Mouse (Mus musculus): ENCODE measurements around the gene Efhc1. TPM values are rescaled to one million over a fixed set of nuclear protein-coding genes. Genes with fewer than 3 reads are reported as not detected.

The Efhc1 gene
- polyA plus RNA-seq, 1 experiment, result 0.09 TPM

- H3K36me3 ChIP-seq (ENCODE audit: control insufficient read depth, insufficient read depth), result no peaks in the 10 kb centered on the region
- H3K4me3 ChIP-seq (ENCODE audit: insufficient read depth, poor library complexity, severe bottlenecking), result no peak overlapping the region
- H3ac ChIP-seq (ENCODE audit: control insufficient read depth, insufficient read length, low read depth), result no peak overlapping the region
- TF ChIP-seq MYOD1 (IDR thresholded peaks at IDR 0.05; ENCODE audit: control insufficient read depth, insufficient read length, low read depth), result no peak
- no peak for TF ChIP-seq CTCF (IDR thresholded peaks at IDR 0.05; ENCODE audit: control insufficient read depth, insufficient read depth, insufficient read length)
- TF ChIP-seq FOSL1 (IDR thresholded peaks at IDR 0.05; ENCODE audit: insufficient read depth, low read length, poor library complexity, severe bottlenecking), result no peak
- TF ChIP-seq MAX (IDR thresholded peaks at IDR 0.05), result no peak
- TF ChIP-seq USF1 (IDR thresholded peaks at IDR 0.05; ENCODE audit: low read depth), result no peak
- no peak for TF ChIP-seq CEBPB (IDR thresholded peaks at IDR 0.05; ENCODE audit: low read depth)
- no peak for TF ChIP-seq MYOG (IDR thresholded peaks at IDR 0.05; ENCODE audit: control insufficient read depth, extremely low read depth, insufficient read length)
- H3K79me3 ChIP-seq (ENCODE audit: low read depth), result no peaks in the 10 kb centered on the region
- no peaks in the 10 kb centered on the region for H3K27me3 ChIP-seq (ENCODE audit: control insufficient read depth, insufficient read depth, insufficient read length)
- no peaks in the 10 kb centered on the region for H3K79me2 ChIP-seq (ENCODE audit: control insufficient read depth, insufficient read depth)
These were observed 42.3 kb downstream of the Efhc1 start for GRCm38 (mm10) chr1:20993690-20994089.

DNA sequence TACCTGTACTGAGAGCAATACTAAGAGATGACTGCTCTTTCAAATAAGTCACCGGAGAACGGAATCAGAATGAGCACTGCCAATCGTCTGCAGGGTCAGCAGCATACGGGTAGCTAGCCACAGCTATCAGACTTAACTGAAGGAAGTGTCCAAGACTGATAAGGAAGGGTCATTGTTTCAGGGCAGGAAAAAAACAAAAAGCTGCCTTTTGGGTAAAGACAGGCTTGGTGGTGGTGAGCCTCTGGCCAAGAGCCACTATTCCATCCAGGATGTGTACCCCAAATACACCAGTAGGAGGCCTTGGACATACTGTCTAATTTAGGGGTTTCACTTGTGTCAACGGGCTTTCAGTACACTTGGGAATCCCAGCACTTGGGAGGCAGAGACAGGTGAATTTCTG, 42.9 kb downstream of the Efhc1 start:
- Histone ChIP-seq H3ac (ENCODE audit: control insufficient read depth, insufficient read length, low read depth) (no peak overlapping the region), H3K27me3 (ENCODE audit: control insufficient read depth, insufficient read depth, insufficient read length) (no peaks in the 10 kb centered on the region), H3K36me3 (ENCODE audit: control insufficient read depth, insufficient read depth) (no peaks in the 10 kb centered on the region), H3K79me3 (ENCODE audit: low read depth) (no peaks in the 10 kb centered on the region), H3K79me2 (ENCODE audit: control insufficient read depth, insufficient read depth) (no peaks in the 10 kb centered on the region), H3K4me3 (ENCODE audit: insufficient read depth, poor library complexity, severe bottlenecking) (no peak overlapping the region)
- TF ChIP-seq USF1 (IDR thresholded peaks at IDR 0.05; ENCODE audit: low read depth) (no peak), FOSL1 (IDR thresholded peaks at IDR 0.05; ENCODE audit: insufficient read depth, low read length, poor library complexity, severe bottlenecking) (no peak), CEBPB (IDR thresholded peaks at IDR 0.05; ENCODE audit: low read depth) (no peak), CTCF (IDR thresholded peaks at IDR 0.05; ENCODE audit: control insufficient read depth, insufficient read depth, insufficient read length) (no peak)

DNA sequence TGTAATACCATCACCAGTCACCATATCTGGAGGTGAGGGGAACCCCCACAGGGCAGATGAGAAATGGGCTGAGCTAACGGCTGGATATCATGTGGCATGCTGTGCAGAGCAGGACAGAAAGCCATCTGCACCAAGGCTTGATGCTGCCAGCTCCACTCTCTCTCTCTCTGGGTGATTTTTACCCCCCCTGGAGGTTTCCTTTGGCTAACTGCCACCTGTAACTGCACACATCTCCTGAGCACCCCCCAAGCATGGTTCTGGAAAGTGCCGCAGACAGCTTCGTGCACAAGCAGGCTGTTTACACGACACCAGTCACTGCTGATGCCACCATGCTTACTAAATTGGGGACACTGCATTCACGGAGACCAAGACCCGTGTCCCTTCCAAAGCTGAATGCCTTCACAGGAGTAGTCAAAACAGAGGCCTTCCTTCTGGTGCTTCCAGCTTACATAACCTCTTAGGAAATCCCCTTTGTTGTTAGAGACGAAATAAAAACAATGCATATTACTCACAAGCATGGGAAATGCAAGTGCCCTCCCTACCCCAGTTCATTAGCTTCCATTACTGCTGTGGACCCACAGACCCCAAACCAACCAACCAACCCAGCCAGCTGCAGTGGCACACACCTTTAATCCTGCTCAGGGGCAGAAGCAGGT, 44.0 kb downstream of the Efhc1 start:
- Histone ChIP-seq H3K27me3 (ENCODE audit: control insufficient read depth, insufficient read depth, insufficient read length) (no peaks in the 10 kb centered on the region), H3K36me3 (ENCODE audit: control insufficient read depth, insufficient read depth) (no peaks in the 10 kb centered on the region), H3K79me2 (ENCODE audit: control insufficient read depth, insufficient read depth) (no peaks in the 10 kb centered on the region), H3ac (ENCODE audit: control insufficient read depth, insufficient read length, low read depth) (no peak overlapping the region), H3K79me3 (ENCODE audit: low read depth) (no peaks in the 10 kb centered on the region), H3K4me3 (ENCODE audit: insufficient read depth, poor library complexity, severe bottlenecking) (no peak overlapping the region)
- TF ChIP-seq MYOG (IDR thresholded peaks at IDR 0.05; ENCODE audit: control insufficient read depth, extremely low read depth, insufficient read length), result no peak
- no peak for TF ChIP-seq MYOD1 (IDR thresholded peaks at IDR 0.05; ENCODE audit: control insufficient read depth, insufficient read length, low read depth)
- TF ChIP-seq MAX (IDR thresholded peaks at IDR 0.05), result no peak
- TF ChIP-seq CEBPB (IDR thresholded peaks at IDR 0.05; ENCODE audit: low read depth), result no peak
- TF ChIP-seq CTCF (IDR thresholded peaks at IDR 0.05; ENCODE audit: control insufficient read depth, insufficient read depth, insufficient read length), result no peak
- TF ChIP-seq FOSL1 (IDR thresholded peaks at IDR 0.05; ENCODE audit: insufficient read depth, low read length, poor library complexity, severe bottlenecking), result no peak
- no peak for TF ChIP-seq USF1 (IDR thresholded peaks at IDR 0.05; ENCODE audit: low read depth)

DNA sequence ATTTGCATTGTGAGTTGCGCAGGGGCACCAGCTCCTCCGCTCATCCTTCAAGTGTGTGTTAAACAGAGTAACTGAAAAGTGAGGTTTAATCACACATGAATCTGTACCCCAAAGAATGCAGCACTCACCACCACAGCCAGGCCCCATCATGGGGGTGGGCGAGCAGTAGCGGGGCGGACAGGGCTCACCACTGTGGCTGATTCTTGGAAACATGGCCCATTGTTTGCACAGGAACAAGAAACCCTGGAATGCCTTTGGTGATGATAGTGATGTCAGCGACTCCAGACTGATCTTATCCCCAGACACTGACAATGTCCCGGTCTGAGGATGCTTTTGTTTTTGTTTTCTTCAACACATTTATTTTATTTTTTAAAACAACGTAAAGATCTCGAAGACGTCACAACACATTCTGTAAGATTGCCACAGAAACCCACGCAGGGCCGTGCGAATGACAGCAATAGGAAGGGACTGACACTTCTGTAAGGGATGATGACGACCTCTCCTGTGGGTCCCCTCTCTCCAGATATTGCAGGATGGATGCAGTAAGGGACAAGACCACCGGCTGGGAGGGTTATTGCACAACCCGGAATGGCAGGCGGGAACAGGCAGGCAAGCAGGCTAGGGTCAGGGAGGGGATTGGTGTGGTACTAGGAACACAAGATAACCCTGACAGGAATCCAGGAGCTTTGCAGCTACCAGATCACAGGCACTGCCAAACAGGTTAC, 45.3 kb downstream of the Efhc1 start:
- H3K79me2 ChIP-seq (ENCODE audit: control insufficient read depth, insufficient read depth), result no peaks in the 10 kb centered on the region
- H3ac ChIP-seq (ENCODE audit: control insufficient read depth, insufficient read length, low read depth), result no peak overlapping the region
- TF ChIP-seq MYOG (IDR thresholded peaks at IDR 0.05; ENCODE audit: control insufficient read depth, extremely low read depth, insufficient read length), result no peak
- TF ChIP-seq CEBPB (IDR thresholded peaks at IDR 0.05; ENCODE audit: low read depth), result peak; percentile 17
- TF ChIP-seq CTCF (IDR thresholded peaks at IDR 0.05; ENCODE audit: control insufficient read depth, insufficient read depth, insufficient read length), result no peak
- no peak for TF ChIP-seq USF1 (IDR thresholded peaks at IDR 0.05; ENCODE audit: low read depth)
- H3K4me3 ChIP-seq (ENCODE audit: insufficient read depth, poor library complexity, severe bottlenecking), result no peak overlapping the region
- H3K27me3 ChIP-seq (ENCODE audit: control insufficient read depth, insufficient read depth, insufficient read length), result no peaks in the 10 kb centered on the region
- no peaks in the 10 kb centered on the region for H3K79me3 ChIP-seq (ENCODE audit: low read depth)
- H3K36me3 ChIP-seq (ENCODE audit: control insufficient read depth, insufficient read depth), result no peaks in the 10 kb centered on the region

DNA sequence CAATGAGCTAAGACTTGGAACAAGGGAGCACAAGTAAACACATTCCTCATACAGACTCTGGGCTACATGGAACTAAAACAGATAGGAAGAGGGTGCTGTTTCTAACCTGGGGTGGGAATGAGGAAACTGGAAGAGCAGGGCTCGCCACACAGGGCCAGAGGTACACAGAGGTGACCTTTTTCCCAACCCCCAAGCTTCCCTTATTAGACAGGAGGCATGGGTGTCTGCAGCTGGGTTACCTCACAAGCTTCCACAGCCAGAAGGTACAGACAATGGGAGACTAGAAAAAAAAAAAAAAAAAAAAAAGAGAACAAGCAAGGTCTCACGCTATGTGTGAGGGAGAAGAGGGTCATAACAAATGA, 45.9 kb downstream of the Efhc1 start:
- TF ChIP-seq CTCF (IDR thresholded peaks at IDR 0.05; ENCODE audit: control insufficient read depth, insufficient read depth, insufficient read length), result no peak
- no peak for TF ChIP-seq MYOG (IDR thresholded peaks at IDR 0.05; ENCODE audit: control insufficient read depth, extremely low read depth, insufficient read length)
- TF ChIP-seq MAX (IDR thresholded peaks at IDR 0.05), result no peak
- Histone ChIP-seq H3K4me3 (ENCODE audit: insufficient read depth, poor library complexity, severe bottlenecking) (no peak overlapping the region), H3ac (ENCODE audit: control insufficient read depth, insufficient read length, low read depth) (no peak overlapping the region), H3K79me2 (ENCODE audit: control insufficient read depth, insufficient read depth) (no peaks in the 10 kb centered on the region), H3K36me3 (ENCODE audit: control insufficient read depth, insufficient read depth) (no peaks in the 10 kb centered on the region), H3K79me3 (ENCODE audit: low read depth) (no peaks in the 10 kb centered on the region), H3K27me3 (ENCODE audit: control insufficient read depth, insufficient read depth, insufficient read length) (no peaks in the 10 kb centered on the region)

GRCm38 (mm10) chr1:20997881-20998389, 46.5 kb downstream of the Efhc1 start:
- TF ChIP-seq MYOD1 (IDR thresholded peaks at IDR 0.05; ENCODE audit: control insufficient read depth, insufficient read length, low read depth), result no peak
- TF ChIP-seq CTCF (IDR thresholded peaks at IDR 0.05; ENCODE audit: control insufficient read depth, insufficient read depth, insufficient read length), result no peak
- TF ChIP-seq FOSL1 (IDR thresholded peaks at IDR 0.05; ENCODE audit: insufficient read depth, low read length, poor library complexity, severe bottlenecking), result no peak
- no peak for TF ChIP-seq CEBPB (IDR thresholded peaks at IDR 0.05; ENCODE audit: low read depth)
- TF ChIP-seq MYOG (IDR thresholded peaks at IDR 0.05; ENCODE audit: control insufficient read depth, extremely low read depth, insufficient read length), result no peak
- Histone ChIP-seq H3ac (ENCODE audit: control insufficient read depth, insufficient read length, low read depth) (no peak overlapping the region), H3K79me2 (ENCODE audit: control insufficient read depth, insufficient read depth) (no peaks in the 10 kb centered on the region)

More at GRCm38 (mm10) chr1:20997881-20998389, 46.5 kb downstream of the Efhc1 start:
- Histone ChIP-seq H3K36me3 (ENCODE audit: control insufficient read depth, insufficient read depth) (no peaks in the 10 kb centered on the region), H3K4me3 (ENCODE audit: insufficient read depth, poor library complexity, severe bottlenecking) (no peak overlapping the region), H3K27me3 (ENCODE audit: control insufficient read depth, insufficient read depth, insufficient read length) (no peaks in the 10 kb centered on the region), H3K79me3 (ENCODE audit: low read depth) (no peaks in the 10 kb centered on the region)
